Mouse (Mus musculus) subcutaneous adipose tissue, adult 2 months (tissue): ENCODE data around the gene Slc10a1. TPM values are rescaled to one million over a fixed set of nuclear protein-coding genes. Genes with fewer than 3 reads are reported as not detected.

Experiments
- polyA plus RNA-seq: library from polyadenylated mRNA; depleted of rRNA; stranded (reverse); fragments of >200 nt; gene quantifications from 2 replicates; pipeline ENCODE4 v1.2.3, GENCODE M21; 2012; ENCODE audit warnings: low replicate concordance; rRNA removed

Slc10a1 gene
- polyA plus RNA-seq: 0.22 TPM in 1 of 2 replicates, not detected in the other

DNA sequence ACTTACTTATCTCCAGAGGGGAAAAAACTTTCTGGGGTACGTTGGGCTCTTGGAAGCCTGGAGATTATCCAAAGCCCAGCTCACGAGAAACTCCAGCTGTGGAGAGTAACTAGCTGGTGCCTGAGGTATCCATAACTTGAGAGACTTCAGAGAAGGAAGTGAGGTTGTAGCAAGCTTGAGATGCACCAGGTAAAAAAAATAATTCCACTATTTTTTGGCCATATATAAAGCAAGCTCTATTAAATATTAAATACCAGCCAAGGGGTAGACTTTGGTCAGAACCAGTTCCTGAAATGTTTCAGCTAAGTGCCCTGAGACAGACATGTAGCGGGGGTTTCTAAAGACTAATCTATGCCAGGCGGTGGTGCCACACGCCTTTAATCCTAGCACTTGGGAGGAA, at the start of gene Slc10a1:
Gene Slc10a1 (minus strand): TSS at position 101 of the 400 bp plus-strand sequence.

DNA sequence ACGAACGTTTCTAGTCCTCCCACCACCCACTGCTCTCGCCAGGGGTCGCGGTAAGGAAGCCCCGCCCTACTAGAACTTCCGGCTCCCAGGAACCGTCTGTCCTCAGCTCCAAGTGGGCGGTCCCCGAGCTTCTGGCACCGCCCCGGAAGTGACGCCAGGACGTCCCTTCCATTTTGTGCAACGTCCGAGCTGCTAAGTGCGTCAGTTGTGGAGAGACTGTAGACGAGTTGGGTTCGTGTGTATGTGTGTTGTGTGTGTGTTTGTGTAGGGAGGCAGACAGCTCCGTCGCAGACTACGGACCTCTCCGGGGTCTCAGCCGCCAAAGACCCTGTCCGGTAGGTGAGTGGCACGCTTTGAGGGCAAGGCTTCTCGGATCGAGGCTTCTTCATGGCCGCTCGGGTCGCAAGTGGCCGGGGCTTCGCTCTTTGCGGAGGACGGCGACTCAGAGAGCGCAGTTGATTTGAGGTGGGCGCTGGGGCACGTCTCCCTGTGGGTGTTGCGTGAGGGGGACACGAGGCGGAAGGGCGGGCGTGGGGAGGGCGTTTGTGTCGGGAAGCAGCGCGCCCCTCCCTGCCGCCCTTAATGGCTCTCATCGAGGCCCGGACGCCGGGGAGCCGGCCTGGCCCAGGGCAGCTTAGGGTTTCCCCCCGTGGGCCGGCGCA, 23.0 kb downstream of the Slc10a1 start, which contains the start of gene Srsf5:
Gene Srsf5 (plus strand): TSS at position 171 of the 662 bp plus-strand sequence.

Other genes starting within 250 kb of the Slc10a1 start
- 0.05 TPM in 1 of 2 replicates, not detected in the other for gene Ccdc177, start 208.0 kb downstream of the Slc10a1 start, polyA plus RNA-seq
- gene Susd6, start 178.2 kb downstream of the Slc10a1 start, polyA plus RNA-seq: 28.4 and 48.1 TPM in 2 replicates
- gene Srsf5, start 23.2 kb downstream of the Slc10a1 start, polyA plus RNA-seq: 305 and 392 TPM in 2 replicates
- gene Smoc1, start 58.1 kb upstream of the Slc10a1 start, polyA plus RNA-seq: 68.6 and 145 TPM in 2 replicates